ENCODE assay signal across 35 mouse cellular contexts in genomic region chr5:88424892-88425291, GRCm38 (mm10). TPM values are rescaled to one million over a fixed set of nuclear protein-coding genes. Genes with fewer than 3 reads are reported as not detected.
"Had no signal": no experiment of that assay in that cellular context is flagged by ENCODE, and none has a peak within 500 bp of the region (broad histone marks: within the 10 kb centered on the region; RNA-seq: fewer than 3 reads in every experiment).

No protein-coding gene starts in this region.

RNA-seq across cellular contexts. Expression of gene Ambn, which starts 30.9 kb away (rescaled TPM):
- total RNA-seq: forebrain, postnatal 0 days; gastrocnemius, adult 2 months; gastrocnemius, postnatal 10 days; gastrocnemius, postnatal 25 days; gastrocnemius, postnatal 4 days; granulocyte monocyte progenitor cell, adult 5-6 weeks; heart, adult 18-20 months; heart, adult 8-10 months; heart, postnatal 10 days; heart, postnatal 25 days; heart, postnatal 4 days; layer of hippocampus, adult 18-20 months; layer of hippocampus, adult 8-10 months; layer of hippocampus, postnatal 14 days; layer of hippocampus, postnatal 36 days; left cerebral cortex, adult 8-10 months; left cerebral cortex, postnatal 14 days had no signal
- polyA plus RNA-seq: forebrain, postnatal 0 days; heart, embryonic 10.5 days; heart, embryonic 12.5 days; heart, embryonic 14.5 days; heart, embryonic 16.5 days; hindbrain, embryonic 10.5 days; hindbrain, embryonic 12.5 days; hindbrain, embryonic 14.5 days; hindbrain, embryonic 16.5 days; inflammation-experienced regulatory T-cells, adult 6 months; intestine, embryonic 15.5 days; intestine, postnatal 0 days; kidney, postnatal 0 days; large intestine, adult 2 months; liver, embryonic 11.5 days; liver, embryonic 13.5 days; liver, embryonic 15.5 days had no signal

RNA-seq across cellular contexts. Expression of gene Amtn, which starts 49.0 kb away (rescaled TPM):
- total RNA-seq: forebrain, postnatal 0 days; gastrocnemius, adult 2 months; gastrocnemius, postnatal 25 days; granulocyte monocyte progenitor cell, adult 5-6 weeks; heart, adult 18-20 months; heart, postnatal 10 days; heart, postnatal 25 days; heart, postnatal 4 days; layer of hippocampus, adult 18-20 months; layer of hippocampus, adult 8-10 months; layer of hippocampus, postnatal 14 days; layer of hippocampus, postnatal 36 days; left cerebral cortex, adult 8-10 months; left cerebral cortex, postnatal 14 days had no signal
- polyA plus RNA-seq: forebrain, postnatal 0 days; heart, embryonic 10.5 days; heart, embryonic 12.5 days; heart, embryonic 14.5 days; heart, embryonic 16.5 days; hindbrain, embryonic 10.5 days; hindbrain, embryonic 12.5 days; hindbrain, embryonic 14.5 days; hindbrain, embryonic 16.5 days; inflammation-experienced regulatory T-cells, adult 6 months; intestine, embryonic 15.5 days; kidney, postnatal 0 days; large intestine, adult 2 months; limb, embryonic 10.5 days; limb, embryonic 12.5 days; liver, embryonic 11.5 days; liver, embryonic 13.5 days; liver, embryonic 15.5 days had no signal
